Mouse (Mus musculus) frontal cortex, postnatal 10 days (tissue): ENCODE measurements around the gene Tssk6.
"Not testable (repeated sequence)": the region's sequence is repeated elsewhere in the genome, so short reads cannot be mapped to it uniquely, and the experiment has no call there.

ENCODE experiments used
- DNase-seq, 2 experiments: peaks; one replicate each; pipeline ENCODE4 v3.0.0; 2022; ENCODE audit warnings: low spot score in 2 of 2, mixed read lengths in 1 of 2

Gene Tssk6

DNA sequence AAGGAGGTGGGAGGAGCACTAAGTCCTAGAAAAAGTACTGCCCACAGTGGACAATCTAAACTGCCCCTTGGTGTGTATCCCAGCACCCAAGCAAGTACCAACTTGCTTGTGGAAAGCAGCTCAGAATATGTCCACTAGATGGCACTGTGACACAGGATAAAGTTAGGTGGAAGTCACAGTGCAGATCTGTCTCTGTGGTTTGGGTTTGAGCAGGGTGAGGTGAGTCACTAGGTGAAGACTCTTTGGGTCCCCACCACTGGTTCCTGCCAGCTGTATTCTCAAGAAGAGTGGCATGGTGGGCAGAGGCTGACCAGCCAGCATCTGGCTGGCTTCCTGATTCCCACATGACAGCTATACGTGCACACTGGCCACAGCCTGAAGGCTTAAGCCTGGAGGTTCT lies 17.0 kb downstream of the Tssk6 start:
- DNase-seq, result peak in 1 of 2 experiments; percentile 73

DNA sequence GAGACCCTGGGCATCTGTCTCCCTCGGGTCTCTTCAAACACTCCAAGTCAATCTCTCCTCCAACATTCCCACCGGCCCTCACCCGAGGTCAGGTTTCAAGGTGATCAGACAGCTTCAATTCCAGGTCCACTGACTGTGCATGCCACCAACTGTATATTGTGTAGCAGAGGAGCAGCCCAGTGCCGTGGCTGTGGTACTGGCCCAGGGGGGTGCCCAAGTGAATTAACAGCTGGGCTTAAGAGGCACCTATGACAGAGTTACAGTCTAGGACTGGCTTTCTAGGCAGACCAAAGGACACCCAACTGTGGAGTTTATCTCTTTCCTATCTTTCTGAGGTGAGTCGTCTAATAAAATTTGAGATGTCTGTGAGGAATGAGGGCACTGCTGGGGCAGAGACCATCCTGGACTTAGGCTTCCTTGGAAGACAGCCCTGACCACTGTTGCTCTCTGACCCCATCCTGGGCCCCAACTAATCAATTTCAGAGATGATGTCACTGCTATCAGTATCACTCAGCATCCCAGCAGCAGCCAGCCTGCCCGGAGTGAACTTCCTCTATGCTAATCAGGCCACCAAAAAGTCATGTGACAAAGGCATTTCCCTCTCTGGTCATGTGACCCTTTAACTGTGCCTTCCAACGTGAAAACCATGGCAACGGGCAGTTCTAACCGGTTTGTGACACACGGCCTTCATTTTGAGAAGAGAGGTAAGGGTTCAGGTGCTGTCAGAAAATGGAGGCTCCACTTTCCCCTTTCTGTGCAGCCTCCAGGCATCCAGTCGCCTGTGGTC lies 18.1 kb downstream of the Tssk6 start:
- peak in 1 of 2 experiments; percentile 67 for DNase-seq

- DNase-seq, result no peak
Observed at GRCm38 (mm10) chr8:69921141-69921540, 19.2 kb downstream of the Tssk6 start.

DNA sequence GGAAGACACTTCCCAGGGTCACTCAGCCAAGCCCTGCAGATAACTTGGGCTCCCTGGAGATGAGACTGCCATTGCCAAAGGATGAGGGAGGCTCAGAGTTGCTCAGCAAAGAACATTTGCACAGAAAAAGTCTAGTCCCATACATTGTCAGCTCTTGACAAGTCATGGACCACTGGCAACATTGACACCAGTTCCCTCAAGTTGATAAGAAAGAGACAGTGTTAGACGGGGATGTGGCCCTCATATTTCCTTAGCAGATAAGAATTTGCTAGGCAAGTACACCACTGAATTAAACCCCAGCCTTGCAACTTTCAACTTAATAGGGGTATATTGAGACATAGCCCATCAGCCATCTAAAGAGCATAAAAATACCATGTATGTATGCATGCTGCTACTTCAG lies 22.0 kb downstream of the Tssk6 start:
- no peak for DNase-seq

GRCm38 (mm10) chr8:69926901-69927300 lies 24.9 kb downstream of the Tssk6 start:
- DNase-seq, result no peak

GRCm38 (mm10) chr8:69933811-69934210 lies 31.8 kb downstream of the Tssk6 start:
- DNase-seq, result no peak

DNA sequence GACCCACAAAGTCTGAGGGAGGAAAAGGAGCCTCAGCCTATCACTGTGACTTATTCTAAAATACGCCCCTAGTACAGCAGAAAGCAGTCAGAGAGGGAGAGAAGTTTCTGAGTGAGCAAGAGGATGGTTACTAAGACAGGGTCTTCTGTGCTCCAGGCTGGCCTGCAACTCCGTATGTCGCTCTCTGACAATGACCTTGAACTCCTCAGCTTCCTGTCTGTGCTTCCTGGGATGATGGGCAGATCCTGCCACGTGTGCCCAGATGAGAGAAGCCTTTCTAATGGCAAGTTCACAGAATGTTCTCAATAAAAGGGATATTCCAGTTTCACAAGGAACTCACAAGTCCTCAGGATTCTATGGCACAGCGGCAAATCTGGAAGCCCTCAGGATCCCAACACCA lies 32.6 kb downstream of the Tssk6 start:
- no peak for DNase-seq

- no peak for DNase-seq
Observed at GRCm38 (mm10) chr8:69935431-69935830, 33.4 kb downstream of the Tssk6 start.

- DNase-seq, result no peak
Observed at GRCm38 (mm10) chr8:69936050-69936794, 34.2 kb downstream of the Tssk6 start.

- DNase-seq, result no peak
Observed at GRCm38 (mm10) chr8:69937466-69937865, 35.5 kb downstream of the Tssk6 start.

DNA sequence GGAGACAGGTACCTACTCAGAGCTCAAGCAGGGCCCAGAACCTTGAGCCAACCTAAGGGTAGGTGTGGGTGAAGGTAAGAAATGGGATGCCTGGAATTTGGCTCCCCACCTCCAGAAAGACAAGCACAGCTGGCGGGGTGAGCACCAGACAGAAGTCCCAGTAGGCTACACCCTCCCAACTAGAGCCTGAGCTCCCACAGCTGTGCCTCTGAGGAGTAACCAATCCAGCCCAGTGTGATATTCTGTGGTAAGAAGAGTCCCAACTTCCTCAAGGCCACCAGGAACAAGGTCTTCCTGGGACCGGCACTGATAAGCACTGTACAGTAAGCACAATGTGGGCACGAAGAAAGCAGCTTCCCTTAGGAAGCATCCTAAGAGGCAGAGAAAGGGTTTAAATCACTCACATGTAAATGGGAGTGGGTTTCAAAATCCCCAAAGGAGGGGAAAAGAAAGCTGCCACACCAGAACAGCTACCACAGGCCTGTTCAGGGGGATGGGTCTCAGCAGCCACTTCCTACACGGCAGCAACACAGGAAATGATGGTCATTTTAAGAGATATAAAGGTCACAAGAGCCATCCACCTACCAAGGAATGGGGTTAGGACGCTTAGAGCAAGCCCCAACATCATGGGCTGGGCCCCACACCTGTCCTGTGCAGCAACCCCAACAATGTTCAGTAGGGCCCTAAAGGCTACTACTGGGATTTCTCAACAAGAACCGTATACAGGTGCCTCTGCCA lies 36.4 kb downstream of the Tssk6 start:
- DNase-seq, result no peak

GRCm38 (mm10) chr8:69939633-69940032 lies 37.6 kb downstream of the Tssk6 start:
- DNase-seq, result no peak

GRCm38 (mm10) chr8:69940386-69940785 lies 38.4 kb downstream of the Tssk6 start:
- DNase-seq, result no peak

GRCm38 (mm10) chr8:69942495-69942894 lies 40.5 kb downstream of the Tssk6 start:
- not testable (repeated sequence) for DNase-seq

DNA sequence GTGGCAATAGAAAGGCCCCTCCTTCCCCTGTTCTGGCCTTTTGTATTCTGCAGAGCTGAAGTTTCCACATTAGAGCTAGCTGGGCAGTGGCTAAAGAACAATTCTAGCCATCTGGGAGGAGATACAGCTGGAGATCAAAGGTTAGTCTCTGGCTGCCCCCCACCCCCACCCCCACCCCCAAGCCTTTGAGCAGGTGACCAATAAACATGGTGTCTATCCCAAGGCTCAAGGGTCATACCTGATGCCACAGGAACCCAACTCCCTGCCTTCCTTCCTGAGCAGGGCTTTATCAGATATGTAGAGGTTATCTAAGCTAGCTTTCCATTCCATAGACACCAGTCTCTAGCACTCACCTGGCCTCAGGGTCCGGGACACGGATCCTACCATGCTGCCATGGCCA lies 48.3 kb downstream of the Tssk6 start:
- no peak for DNase-seq
